Mouse (Mus musculus): ENCODE measurements around the gene Vsig1. TPM values are rescaled to one million over a fixed set of nuclear protein-coding genes. Genes with fewer than 3 reads are reported as not detected.
A peak's percentile ranks its signal among the peaks of the same experiment; 100 is the strongest.

Vsig1 gene
- total and polyA plus RNA-seq, 2 experiments from 2014 or later, result not detected

GRCm38 (mm10) chrX:140956959-140957358 lies 49.6 kb downstream of the Vsig1 start:
- ATAC-seq (ENCODE audit: insufficient read depth, low read depth) (peak; percentile 49), DNase-seq (ENCODE audit: low spot score) (no peak)
- H3K36me3 ChIP-seq (replicated peaks; ENCODE audit: control insufficient read depth, insufficient read depth, low read length), result no peaks in the 10 kb centered on the region; the same call in 1 of the 2 replicates
- H3K4me1 ChIP-seq (ENCODE audit: control insufficient read depth, insufficient read depth), result no peaks in the 10 kb centered on the region
- peak overlapping the region; percentile 65 for H3K4me3 ChIP-seq (ENCODE audit: low read depth, low read length)
- peak overlapping the region; percentile 59 for H3K4me2 ChIP-seq (ENCODE audit: low read depth, low read length)
- 30% methylated on average over 5 of the region's 5 CpGs for WGBS
- H3K27me3 ChIP-seq (ENCODE audit: control insufficient read depth, insufficient read depth, low read length), result no peaks in the 10 kb centered on the region
- peak overlapping the region; percentile 40 for H3K9ac ChIP-seq (replicated peaks; ENCODE audit: low read depth, low read length)
- no peaks in the 10 kb centered on the region for H3K9me3 ChIP-seq (replicated peaks; ENCODE audit: control insufficient read depth, low read length)
- TF ChIP-seq EP300 (IDR thresholded peaks at IDR 0.05; ENCODE audit: low read depth), result no peak
- no peak for TF ChIP-seq CTCF (IDR thresholded peaks at IDR 0.05; ENCODE audit: low read depth)
- H3K27ac ChIP-seq (ENCODE audit: low read depth), result peak overlapping the region; percentile 20; the same call in 1 of the 2 replicates

DNA sequence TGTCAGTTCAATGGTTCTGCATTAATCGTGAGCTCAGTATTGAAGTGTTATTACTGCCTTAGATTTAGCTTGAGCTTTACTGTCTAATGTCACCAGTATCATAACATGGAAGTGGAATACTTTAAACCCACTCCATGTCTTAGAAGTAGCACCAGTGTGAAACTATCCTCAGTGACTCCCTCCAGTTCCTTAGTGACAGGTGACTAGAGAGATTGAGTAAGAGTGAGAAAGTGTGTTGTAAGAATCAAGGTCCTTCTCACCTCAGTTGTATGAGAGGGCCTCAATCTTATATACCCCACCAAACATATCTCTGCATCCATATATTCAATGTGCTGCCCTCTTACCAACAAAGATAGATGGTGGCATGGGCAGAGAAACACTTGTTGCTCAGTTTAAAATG lies 71.5 kb downstream of the Vsig1 start:
- no peak overlapping the region for H3K9ac ChIP-seq (replicated peaks; ENCODE audit: low read depth, low read length)
- DNase-seq (ENCODE audit: low spot score) (no peak), ATAC-seq (ENCODE audit: insufficient read depth, low read depth) (no peak)
- H3K36me3 ChIP-seq (replicated peaks; ENCODE audit: control insufficient read depth, insufficient read depth, low read length), result no peaks in the 10 kb centered on the region
- TF ChIP-seq EP300 (IDR thresholded peaks at IDR 0.05; ENCODE audit: low read depth) (no peak), CTCF (IDR thresholded peaks at IDR 0.05; ENCODE audit: low read depth) (no peak)
- no peak overlapping the region for H3K4me2 ChIP-seq (ENCODE audit: low read depth, low read length)
- no peaks in the 10 kb centered on the region for H3K9me3 ChIP-seq (replicated peaks; ENCODE audit: control insufficient read depth, low read length)
- no peaks in the 10 kb centered on the region for H3K27me3 ChIP-seq (ENCODE audit: control insufficient read depth, insufficient read depth, low read length)
- H3K4me1 ChIP-seq (ENCODE audit: control insufficient read depth, insufficient read depth), result 0 out of 2 replicates have a peak, but pooled peaks cover 7% of the 10 kb centered on the region
- WGBS, result 88% methylated on average over 1 of the region's 1 CpGs
- peak overlapping the region; percentile 46; the same call in 1 of the 2 replicates for H3K27ac ChIP-seq (ENCODE audit: low read depth)
- H3K4me3 ChIP-seq (ENCODE audit: low read depth, low read length), result no peak overlapping the region

GRCm38 (mm10) chrX:140979546-140979945 lies 72.1 kb downstream of the Vsig1 start:
- Histone ChIP-seq H3K36me3 (replicated peaks; ENCODE audit: control insufficient read depth, insufficient read depth, low read length) (no peaks in the 10 kb centered on the region), H3K27ac (ENCODE audit: low read depth) (peak overlapping the region; percentile 46; the same call in 1 of the 2 replicates), H3K4me1 (ENCODE audit: control insufficient read depth, insufficient read depth) (0 out of 2 replicates have a peak, but pooled peaks cover 7% of the 10 kb centered on the region), H3K9me3 (replicated peaks; ENCODE audit: control insufficient read depth, low read length) (no peaks in the 10 kb centered on the region), H3K4me3 (ENCODE audit: low read depth, low read length) (no peak overlapping the region), H3K9ac (replicated peaks; ENCODE audit: low read depth, low read length) (no peak overlapping the region), H3K27me3 (ENCODE audit: control insufficient read depth, insufficient read depth, low read length) (no peaks in the 10 kb centered on the region), H3K4me2 (ENCODE audit: low read depth, low read length) (no peak overlapping the region)
- ATAC-seq (ENCODE audit: insufficient read depth, low read depth), result peak; percentile 58
- peak; percentile 31 for DNase-seq (ENCODE audit: low spot score)
- no peak for TF ChIP-seq EP300 (IDR thresholded peaks at IDR 0.05; ENCODE audit: low read depth)
- TF ChIP-seq CTCF (IDR thresholded peaks at IDR 0.05; ENCODE audit: low read depth), result no peak
- 39% methylated on average over 2 of the region's 2 CpGs for WGBS

DNA sequence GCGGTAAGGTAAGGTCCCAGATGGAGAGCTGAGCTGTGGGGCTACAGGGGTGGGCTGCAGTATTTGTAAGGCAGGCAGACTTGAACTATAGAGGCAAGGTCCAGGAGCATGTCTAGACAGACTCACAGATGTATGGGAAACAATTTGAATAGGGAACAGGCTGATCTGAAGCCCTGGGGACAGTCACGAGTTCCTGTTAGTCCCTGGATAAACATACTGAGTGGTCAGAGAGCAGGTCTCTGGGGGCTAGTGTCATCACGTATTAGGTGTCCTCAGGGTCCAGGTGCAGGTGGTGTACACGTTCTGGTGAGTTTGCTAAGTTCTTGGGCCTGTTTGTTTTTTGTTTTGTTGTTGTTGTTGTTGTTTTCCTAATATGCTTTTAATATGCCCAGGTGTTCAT lies 72.8 kb downstream of the Vsig1 start:
- TF ChIP-seq EP300 (IDR thresholded peaks at IDR 0.05; ENCODE audit: low read depth) (no peak), CTCF (IDR thresholded peaks at IDR 0.05; ENCODE audit: low read depth) (no peak)
- H3K4me2 ChIP-seq (ENCODE audit: low read depth, low read length), result no peak overlapping the region
- no peaks in the 10 kb centered on the region for H3K9me3 ChIP-seq (replicated peaks; ENCODE audit: control insufficient read depth, low read length)
- 58% methylated on average over 4 of the region's 4 CpGs for WGBS
- no peaks in the 10 kb centered on the region for H3K27me3 ChIP-seq (ENCODE audit: control insufficient read depth, insufficient read depth, low read length)
- no peak overlapping the region for H3K9ac ChIP-seq (replicated peaks; ENCODE audit: low read depth, low read length)
- DNase-seq (ENCODE audit: low spot score) (no peak), ATAC-seq (ENCODE audit: insufficient read depth, low read depth) (no peak)
- no peaks in the 10 kb centered on the region for H3K36me3 ChIP-seq (replicated peaks; ENCODE audit: control insufficient read depth, insufficient read depth, low read length)
- 0 out of 2 replicates have a peak, but pooled peaks cover 7% of the 10 kb centered on the region for H3K4me1 ChIP-seq (ENCODE audit: control insufficient read depth, insufficient read depth)
- H3K4me3 ChIP-seq (ENCODE audit: low read depth, low read length), result no peak overlapping the region
- no peak overlapping the region for H3K27ac ChIP-seq (ENCODE audit: low read depth)

DNA sequence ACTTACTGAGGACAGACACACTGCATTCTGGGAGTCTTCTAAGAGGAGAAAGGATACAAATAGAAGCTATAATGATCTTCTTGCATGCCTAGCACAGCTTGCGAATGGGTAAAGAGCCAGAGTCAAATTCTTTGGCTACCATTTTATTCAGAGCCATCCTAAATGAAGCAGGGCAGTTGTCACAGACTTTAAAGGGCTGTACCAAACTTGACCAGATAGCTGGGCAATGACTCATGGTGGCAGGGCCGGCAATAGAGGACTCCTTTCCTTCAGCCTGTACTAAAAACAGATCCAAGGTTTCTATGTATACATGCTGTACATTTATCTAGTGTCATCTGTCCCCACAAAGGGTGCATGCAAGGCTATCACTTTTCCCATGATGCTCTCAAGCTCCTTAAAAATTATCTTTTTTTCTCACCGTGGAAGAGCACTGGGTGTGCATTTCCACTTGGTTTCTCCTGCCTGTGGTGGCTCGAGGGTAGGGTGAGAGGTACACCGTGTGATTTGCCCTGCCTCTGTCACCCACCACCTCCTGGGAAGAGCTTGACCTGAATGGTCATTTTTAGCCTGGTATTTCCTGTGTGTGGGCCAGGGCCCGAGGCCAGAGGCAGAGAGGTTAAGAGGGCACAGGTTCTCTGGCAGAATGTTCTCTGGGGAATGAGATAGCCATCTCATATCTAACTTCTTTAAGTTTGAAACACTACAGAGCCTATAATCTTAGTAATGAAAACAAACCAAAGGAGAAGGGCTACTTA lies 76.0 kb downstream of the Vsig1 start:
- TF ChIP-seq EP300 (IDR thresholded peaks at IDR 0.05; ENCODE audit: low read depth) (no peak), CTCF (IDR thresholded peaks at IDR 0.05; ENCODE audit: low read depth) (no peak)
- Histone ChIP-seq H3K36me3 (replicated peaks; ENCODE audit: control insufficient read depth, insufficient read depth, low read length) (no peaks in the 10 kb centered on the region), H3K27me3 (ENCODE audit: control insufficient read depth, insufficient read depth, low read length) (peaks cover 4% of the 10 kb centered on the region; the same call in 1 of the 2 replicates)

More for the DNA sequence above, 76.0 kb downstream of the Vsig1 start:
- Histone ChIP-seq H3K4me3 (ENCODE audit: low read depth, low read length) (no peak overlapping the region), H3K4me1 (ENCODE audit: control insufficient read depth, insufficient read depth) (0 out of 2 replicates have a peak, but pooled peaks cover 7% of the 10 kb centered on the region), H3K9ac (replicated peaks; ENCODE audit: low read depth, low read length) (no peak overlapping the region), H3K27ac (ENCODE audit: low read depth) (no peak overlapping the region), H3K4me2 (ENCODE audit: low read depth, low read length) (no peak overlapping the region), H3K9me3 (replicated peaks; ENCODE audit: control insufficient read depth, low read length) (no peaks in the 10 kb centered on the region)
- DNase-seq (ENCODE audit: low spot score) (no peak), ATAC-seq (ENCODE audit: insufficient read depth, low read depth) (no peak)
- WGBS, result 30% methylated on average over 6 of the region's 6 CpGs
